Mouse (Mus musculus) gastrocnemius, postnatal 10 days (tissue): ENCODE measurements around the gene Armc9. TPM values are rescaled to one million over a fixed set of nuclear protein-coding genes. Genes with fewer than 3 reads are reported as not detected.

Experiments
- DNase-seq: peaks from one replicate; pipeline ENCODE4 v3.0.0; 2021; ENCODE audit warnings: mixed read lengths
- long read RNA-seq, 2 experiments: library from polyadenylated mRNA; stranded (forward); transcript quantifications; one replicate each; pipeline ENCODE4 v2.0.0; 2021
- total RNA-seq, 2 experiments: library from RNA; stranded (reverse); gene quantifications; 2 replicates each; pipeline ENCODE4 v1.2.3; 2021

The Armc9 gene
- total RNA-seq, result 1 to 10 TPM; 2.7 to 6.0 TPM
- long read RNA-seq, experiment 1, full-length matches to known transcripts, result 4 of 7 reads
- long read RNA-seq, experiment 1, partial matches to known transcripts, result 0 of 7 reads
- long read RNA-seq, experiment 1, other reads (novel, unspliced or antisense), result 3 of 7 reads
- long read RNA-seq, experiment 2, full-length matches to known transcripts, result 3 of 4 reads
- long read RNA-seq, experiment 2, partial matches to known transcripts, result 0 of 4 reads
- long read RNA-seq, experiment 2, other reads (novel, unspliced or antisense), result 1 of 4 reads

GRCm38 (mm10) chr1:86154133-86154823 lies at the start of gene Armc9:
Gene Armc9, plus strand, starts transcription at chr1:86154780.
- DNase-seq, result peak; percentile 91

GRCm38 (mm10) chr1:86105054-86105453 lies 49.5 kb upstream of the Armc9 start:
- no peak for DNase-seq

- DNase-seq, result peak; percentile 29
Observed at GRCm38 (mm10) chr1:86111779-86112178, 42.8 kb upstream of the Armc9 start, which contains the start of gene Htr2b. Gene Htr2b, minus strand, starts transcription at chr1:86111970.

DNA sequence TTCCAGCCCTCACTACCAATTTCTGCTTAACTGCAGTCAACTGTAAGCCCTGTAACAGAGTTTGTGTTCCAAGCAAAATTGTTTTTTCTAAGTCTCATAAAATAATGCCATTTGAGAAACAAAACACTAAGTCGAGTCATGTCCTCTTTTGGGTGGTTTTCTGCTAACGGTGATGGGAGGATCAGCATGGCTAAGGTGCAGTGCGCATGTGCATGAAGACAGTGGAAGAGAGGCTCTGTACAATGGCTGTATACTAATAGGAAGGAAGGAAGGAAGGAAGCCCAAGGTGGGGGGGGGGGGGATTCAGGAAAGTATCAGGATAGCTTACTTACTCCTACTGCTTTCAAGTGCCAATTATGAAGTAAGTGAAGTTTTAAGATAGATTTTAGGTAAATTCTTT lies 40.4 kb upstream of the Armc9 start:
- DNase-seq, result no peak

GRCm38 (mm10) chr1:86119549-86119948 lies 35.0 kb upstream of the Armc9 start:
- no peak for DNase-seq

DNA sequence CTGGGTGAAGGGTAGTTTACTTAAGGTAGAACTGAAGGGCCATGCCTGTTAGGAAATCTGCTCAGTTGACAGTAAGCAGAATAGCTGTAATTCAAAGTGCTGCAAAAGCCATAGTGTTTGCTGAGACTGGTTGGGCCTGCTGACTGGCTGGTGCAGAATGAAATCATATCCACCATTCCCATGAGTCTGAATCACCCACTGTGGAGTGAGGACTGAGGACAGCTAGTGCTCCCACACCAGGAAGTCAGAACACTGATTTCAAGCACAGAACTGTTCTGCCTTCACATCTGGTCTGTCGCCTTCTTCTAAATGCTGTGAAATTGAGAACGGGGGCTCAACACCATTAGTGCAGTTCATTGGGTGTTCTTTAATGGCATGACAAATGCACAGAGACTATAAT lies 28.5 kb upstream of the Armc9 start:
- DNase-seq, result no peak

DNA sequence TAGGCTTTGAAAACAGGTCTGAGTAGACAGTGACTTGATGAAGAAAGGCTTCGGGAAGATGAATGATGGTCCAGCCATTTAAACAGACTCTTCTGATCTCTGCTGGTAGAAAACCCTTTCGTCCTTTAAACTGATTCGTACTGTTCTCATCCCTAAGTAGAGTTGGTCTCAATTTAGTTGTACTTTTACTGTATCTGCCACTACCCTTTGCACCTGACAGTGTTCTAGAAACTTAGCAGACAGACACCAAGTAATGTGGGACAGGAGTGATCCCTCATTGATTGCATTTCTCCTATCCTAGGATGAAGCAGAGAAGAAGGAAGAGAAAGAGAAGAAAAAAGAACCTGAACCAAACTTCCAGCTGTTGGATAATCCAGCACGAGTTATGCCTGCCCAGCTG lies 21.2 kb upstream of the Armc9 start, which contains the start of gene Gm21972:
Gm21972 (plus strand) TSS at position 301 of the 400 bp plus-strand sequence.
- no peak for DNase-seq

GRCm38 (mm10) chr1:86135315-86135714 lies 19.3 kb upstream of the Armc9 start:
- no peak for DNase-seq

DNA sequence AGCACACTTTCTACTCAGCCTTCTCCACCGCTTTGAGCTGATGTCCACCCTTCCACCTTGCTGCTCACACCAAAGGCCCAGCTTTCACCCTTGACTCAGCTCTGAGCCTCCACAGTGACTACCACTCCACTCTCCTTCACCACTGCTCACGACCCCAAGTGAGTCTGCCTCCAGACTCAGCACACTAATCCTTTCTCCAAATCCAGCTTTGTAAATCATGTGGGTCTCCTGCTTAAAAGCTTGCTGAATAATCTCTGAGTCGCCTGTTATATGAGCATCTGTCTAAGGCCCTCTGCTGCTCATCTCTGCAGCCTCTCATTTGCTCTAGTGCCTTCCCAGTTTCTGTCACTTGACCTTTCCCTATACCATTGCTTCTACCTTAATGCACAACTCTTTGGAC lies 13.5 kb upstream of the Armc9 start:
- DNase-seq, result no peak

DNA sequence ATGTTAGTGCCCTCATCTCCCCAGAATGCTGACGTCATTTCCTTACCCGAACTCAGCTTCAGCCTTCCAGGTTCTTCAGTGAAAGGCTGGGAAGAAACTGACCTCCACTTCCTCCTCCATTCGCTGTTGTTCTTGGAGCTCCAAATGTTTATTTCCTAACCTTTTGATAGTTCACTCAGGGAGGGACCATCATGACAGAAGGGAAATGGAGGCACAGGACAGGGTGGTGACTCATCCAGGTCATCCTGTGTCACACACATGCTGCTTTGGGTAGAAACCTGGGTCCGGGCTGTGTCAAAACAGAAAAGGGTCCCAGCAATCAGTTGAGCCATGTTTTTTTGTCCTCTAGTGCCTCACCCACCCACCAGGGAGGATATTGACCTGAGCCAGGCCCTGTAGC lies 11.4 kb upstream of the Armc9 start:
- no peak for DNase-seq

GRCm38 (mm10) chr1:86144001-86144944 lies 10.3 kb upstream of the Armc9 start:
- DNase-seq, result no peak

- no peak for DNase-seq
Observed at GRCm38 (mm10) chr1:86146293-86146692, 8.3 kb upstream of the Armc9 start.

DNA sequence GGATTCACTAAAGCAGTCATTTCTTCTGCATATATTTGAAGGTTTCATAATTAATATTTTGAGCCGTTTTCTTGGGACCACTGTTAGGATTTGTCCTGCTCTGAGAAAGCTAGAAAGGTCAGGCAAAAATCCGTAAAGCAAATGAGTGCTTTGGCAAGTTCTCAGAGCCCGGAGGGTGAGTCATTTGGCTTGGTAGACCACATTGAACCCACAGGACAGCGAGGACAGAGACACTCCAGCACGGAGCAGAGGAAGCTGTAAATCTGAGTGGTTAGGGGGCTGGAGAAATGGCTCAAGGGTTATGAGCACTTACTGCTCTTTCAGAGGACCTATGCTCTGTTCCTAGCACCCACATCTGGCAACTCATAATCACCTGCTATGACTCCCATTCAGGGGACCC lies 7.0 kb upstream of the Armc9 start:
- no peak for DNase-seq

GRCm38 (mm10) chr1:86148161-86148560 lies 6.4 kb upstream of the Armc9 start:
- no peak for DNase-seq

GRCm38 (mm10) chr1:86150929-86151328 lies 3.7 kb upstream of the Armc9 start:
- DNase-seq, result no peak

- no peak for DNase-seq
Observed at GRCm38 (mm10) chr1:86151376-86151775, 3.2 kb upstream of the Armc9 start.

DNA sequence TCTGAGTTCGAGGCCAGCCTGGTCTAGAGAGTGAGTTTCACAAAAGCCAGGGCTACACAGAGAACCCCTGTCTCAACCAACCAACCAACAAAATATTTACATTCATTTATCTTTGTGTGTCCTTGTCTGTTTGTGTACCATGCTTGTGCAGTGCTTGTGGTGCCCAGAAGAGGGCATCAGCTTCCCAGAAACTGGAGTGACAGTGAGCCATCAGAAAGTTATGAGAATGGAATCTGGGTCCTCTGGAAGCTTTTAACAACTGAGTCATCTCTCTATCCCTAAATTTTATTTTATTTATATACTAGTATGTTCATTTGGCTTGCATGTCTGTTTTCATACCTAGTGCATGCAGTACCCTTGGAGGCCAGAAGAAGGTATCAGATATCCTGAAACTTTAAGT lies 2.0 kb upstream of the Armc9 start:
- no peak for DNase-seq

DNA sequence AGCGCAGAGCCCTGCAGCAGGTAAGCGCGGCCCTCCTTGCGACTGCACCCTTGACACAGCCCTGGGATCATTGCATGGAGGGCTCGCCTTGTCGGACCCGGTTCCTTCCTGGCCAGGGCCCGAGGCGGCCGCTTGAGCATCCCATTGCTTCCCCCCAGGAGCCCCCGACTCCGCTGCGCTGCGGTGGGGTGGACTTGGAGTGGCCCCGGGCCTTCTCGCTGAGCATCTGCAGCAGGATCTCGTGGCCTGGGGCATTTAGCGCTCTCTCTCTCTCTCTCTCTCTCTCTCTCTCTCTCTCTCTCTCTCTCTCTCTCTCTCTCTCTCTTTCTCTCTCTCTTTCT lies 214 bp downstream of the Armc9 start:
- no peak for DNase-seq

- DNase-seq, result no peak
Observed at GRCm38 (mm10) chr1:86156075-86156474, 1.5 kb downstream of the Armc9 start.

GRCm38 (mm10) chr1:86156595-86156994 lies 2.0 kb downstream of the Armc9 start:
- no peak for DNase-seq

- DNase-seq, result no peak
Observed at GRCm38 (mm10) chr1:86160059-86160458, 5.5 kb downstream of the Armc9 start.

- DNase-seq, result no peak
Observed at GRCm38 (mm10) chr1:86160479-86160878, 5.9 kb downstream of the Armc9 start.

DNA sequence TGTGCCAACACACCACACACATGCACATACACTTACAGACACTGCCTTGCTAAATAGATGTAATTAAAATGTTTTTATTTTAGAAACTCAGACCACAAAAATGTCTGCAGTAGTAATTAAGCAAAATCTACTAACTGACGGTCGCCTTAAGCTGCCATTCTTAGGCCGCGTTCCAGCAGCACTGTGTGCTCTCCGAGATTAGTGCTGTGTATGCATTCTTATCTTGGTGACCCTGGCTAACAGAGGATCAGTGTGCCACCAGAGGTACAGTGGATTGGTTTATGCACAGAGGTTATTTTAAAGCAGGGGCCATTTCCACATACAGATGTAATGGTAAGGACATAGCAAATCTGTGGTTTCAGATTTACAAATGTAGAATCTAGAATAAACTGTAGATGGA lies 6.5 kb downstream of the Armc9 start:
- DNase-seq, result no peak
